Mouse (Mus musculus) heart, adult 11 months (tissue): ENCODE measurements around the gene Cdk19.

Experiments used
- DNase-seq: peaks from one replicate; pipeline ENCODE4 v3.0.0; 2022

The Cdk19 gene

GRCm38 (mm10) chr10:40349631-40350177 is 10.3 kb downstream of the Cdk19 start:
- DNase-seq, result peak; percentile 99

DNA sequence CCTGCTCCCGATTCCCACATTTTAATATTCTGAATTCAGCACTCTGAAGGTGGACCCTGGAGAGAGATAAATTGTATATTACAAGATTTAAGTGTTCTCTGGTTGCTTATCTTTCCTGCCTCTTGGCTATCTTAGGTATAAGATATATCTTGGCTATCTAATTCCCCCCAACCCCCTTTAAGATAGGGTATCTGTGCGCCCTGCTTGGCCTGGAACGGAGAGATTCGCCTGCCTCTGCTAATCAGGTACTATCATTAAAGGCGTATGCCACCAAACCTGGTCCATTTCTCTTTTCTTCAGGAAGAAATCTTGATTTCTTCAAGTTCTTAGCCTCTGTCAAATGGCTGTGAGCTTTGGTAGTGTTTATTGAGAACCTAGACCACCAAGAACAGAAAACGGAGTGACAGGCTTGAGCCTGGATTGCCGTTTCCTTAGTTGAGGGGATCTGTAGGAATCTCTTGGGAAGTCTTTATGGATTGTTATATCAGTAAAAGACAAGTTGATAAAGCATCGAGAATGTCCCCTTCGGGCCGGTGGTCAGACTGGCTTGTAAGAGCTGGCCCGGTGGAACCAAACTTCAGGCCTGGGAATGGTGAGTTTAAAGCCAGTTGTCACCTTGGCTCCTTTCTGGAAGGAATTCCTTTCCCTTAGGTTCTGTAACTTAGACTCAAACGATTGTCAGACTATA is 11.0 kb downstream of the Cdk19 start:
- peak; percentile 82 for DNase-seq

DNA sequence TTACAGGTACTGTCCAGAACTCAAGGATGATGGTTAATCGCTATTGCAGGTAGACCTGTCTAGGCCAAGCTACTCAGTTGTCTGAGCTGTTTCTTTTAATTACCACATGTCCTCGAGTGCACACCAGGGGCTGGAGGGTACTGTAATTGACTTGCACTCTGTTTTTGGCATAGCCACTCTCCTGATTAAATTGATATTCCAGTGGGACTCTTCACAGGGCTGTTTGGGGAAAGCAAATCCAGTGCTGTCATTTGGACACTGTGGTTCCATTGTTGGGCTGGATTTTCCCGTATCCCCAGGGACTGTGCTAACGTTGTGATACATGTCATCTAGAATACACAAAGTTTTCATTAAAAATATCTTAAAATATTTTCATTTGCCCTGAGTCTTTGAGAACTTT is 11.8 kb downstream of the Cdk19 start:
- DNase-seq, result peak; percentile 85

- peak; percentile 79 for DNase-seq
Observed at GRCm38 (mm10) chr10:40354081-40354480, 14.7 kb downstream of the Cdk19 start.

- DNase-seq, result peak; percentile 81
Observed at GRCm38 (mm10) chr10:40354556-40354955, 15.2 kb downstream of the Cdk19 start.

DNA sequence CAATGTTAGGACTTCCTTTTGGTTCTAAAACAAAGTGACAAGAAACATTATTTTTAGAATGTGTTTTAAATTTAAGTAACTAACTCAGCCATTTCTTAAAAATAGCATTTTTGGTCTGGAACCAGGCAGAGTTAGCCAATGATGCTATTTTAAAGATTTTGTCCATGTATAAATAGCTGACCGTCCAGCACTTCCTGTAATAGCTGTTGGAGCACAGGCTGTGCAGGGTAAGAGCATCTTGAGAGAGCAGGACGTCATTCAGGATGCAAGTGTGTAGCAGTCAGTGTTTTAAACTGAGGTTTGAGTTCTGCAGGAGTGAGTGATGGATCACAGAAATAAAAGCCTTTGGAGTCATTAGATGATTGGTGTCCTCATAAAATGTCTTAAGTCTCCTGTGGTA is 18.8 kb downstream of the Cdk19 start:
- DNase-seq, result peak; percentile 90

- DNase-seq, result peak; percentile 68
Observed at GRCm38 (mm10) chr10:40359131-40359530, 19.8 kb downstream of the Cdk19 start.

DNA sequence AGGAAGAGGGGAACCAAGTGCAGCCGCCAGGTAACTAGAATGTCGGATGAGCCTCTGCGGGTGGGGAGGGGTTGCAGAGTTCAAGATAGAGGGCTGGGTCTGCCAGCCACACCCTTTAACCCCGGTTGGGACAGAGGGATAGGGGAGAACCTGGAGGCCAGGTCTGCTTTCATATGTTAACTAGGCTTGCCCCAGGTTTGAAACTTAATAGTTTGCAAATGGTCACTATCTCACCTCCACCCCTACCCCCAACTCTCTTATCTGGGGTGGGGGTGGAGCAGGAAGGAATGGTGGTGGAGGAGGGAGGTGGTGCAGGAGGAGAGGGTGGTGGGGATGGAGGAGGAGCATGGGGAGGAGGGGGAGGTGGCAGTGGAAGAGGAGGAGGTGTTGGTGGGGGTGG is 23.6 kb downstream of the Cdk19 start:
- peak; percentile 66 for DNase-seq

DNA sequence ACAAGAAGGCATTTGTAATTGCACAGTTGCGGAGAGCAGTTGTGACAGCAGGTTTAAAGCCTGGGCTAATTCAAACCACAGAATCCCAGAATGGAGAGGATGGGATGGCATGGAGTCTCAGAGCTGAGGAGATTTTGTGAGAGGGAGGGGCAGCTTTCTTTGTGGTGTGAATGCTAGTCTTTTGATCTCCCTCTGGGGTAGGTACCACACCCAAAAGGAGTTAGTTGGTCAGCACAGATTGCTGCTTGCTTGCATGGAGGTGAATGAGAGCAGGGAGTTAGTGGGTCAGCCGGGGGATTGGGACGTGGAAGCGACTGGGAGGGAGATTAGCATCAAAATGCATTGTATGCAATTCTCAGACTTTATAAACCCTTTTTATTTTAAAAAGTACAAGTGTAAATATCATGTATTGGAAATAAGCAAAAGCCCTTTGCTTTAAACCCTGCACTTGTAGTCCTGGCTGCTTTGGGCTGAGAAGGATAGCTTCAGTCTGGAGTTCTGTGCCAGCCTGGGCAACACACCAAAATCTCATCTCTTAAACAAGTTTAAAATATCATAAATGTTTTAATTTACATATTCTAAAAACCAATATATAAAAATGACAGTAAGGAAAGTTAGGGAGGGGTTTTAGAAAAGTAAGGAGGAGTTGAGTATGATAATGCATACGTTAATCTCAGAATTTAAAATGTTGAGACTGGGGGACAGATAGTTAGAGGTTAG is 25.4 kb downstream of the Cdk19 start:
- peak; percentile 71 for DNase-seq

DNA sequence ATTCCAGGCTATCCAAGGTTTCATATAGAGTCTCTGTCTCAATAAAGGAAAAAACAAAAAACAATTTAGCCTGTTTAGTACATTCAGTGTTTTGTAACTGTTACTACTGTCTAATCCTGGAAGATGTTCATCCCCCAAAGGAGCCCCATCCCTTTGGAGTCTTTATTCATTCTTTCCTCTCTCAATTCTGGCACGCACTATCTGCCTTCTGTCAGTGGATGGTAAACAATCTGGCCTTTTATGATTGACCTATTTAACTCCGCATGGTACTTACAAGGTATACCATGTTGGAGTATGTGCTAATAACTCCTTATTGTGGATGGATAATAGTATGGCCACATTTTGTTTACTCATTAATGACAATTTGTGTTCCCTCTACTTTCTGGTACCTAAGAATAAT is 26.6 kb downstream of the Cdk19 start:
- peak; percentile 36 for DNase-seq

DNA sequence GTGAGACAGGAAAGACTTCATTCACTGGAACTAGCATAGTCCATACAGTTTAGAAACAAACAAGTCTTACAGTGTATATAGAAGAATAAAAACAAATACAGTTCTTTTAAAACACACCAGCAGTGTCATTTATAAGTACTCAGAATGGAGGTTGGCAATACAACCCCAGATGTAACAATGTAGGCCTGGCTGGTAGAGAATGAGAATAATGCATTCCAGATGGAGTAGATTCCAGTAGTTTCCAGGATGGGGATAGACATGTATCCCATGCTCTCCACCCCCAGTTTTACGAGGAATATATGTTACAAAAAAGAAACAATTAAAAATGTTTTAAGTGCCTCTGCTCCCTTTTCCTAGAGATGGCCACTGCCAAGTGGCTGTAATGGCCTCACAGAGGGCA is 29.2 kb downstream of the Cdk19 start:
- DNase-seq, result no peak

- peak; percentile 62 for DNase-seq
Observed at GRCm38 (mm10) chr10:40370156-40370555, 30.8 kb downstream of the Cdk19 start.

GRCm38 (mm10) chr10:40371184-40371913 is 32.0 kb downstream of the Cdk19 start:
- peak; percentile 17 for DNase-seq

DNA sequence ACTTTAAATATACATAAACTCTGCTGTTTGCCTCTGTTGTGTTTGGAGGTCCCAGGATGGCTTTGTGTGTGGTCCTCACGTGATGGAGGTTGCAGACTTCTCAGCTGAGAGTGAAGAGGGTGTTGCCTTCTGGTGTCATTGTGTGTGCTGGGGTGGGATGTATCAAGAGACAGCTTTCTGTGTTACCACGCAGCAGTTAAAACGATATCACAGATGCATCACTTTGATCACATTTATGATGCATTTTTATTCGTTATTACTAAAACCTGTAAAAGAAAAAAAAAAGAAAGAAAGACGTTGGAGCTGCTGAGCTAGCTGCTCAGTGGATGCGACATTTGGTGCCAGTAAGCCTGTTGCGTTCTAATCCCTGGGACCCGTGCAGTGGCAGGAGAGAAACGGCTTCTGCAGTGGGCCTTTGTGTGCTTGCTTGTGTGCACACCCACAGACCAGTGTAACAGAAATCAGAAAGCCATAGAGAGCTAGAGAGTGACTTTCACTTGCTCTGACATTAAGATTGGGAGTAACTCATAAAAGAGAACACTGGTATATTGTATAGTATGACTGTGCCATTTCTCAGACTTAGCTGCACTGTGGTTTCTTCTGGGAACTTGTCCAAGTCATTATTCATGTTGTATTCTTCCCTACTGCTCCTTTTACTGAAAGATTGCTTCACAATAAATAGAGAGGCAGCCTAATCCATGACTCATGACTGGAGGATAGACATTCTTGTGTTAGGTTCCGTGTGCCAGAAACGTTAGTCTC is 32.7 kb downstream of the Cdk19 start:
- peak; percentile 80 for DNase-seq

GRCm38 (mm10) chr10:40373749-40374148 is 34.4 kb downstream of the Cdk19 start:
- no peak for DNase-seq

- DNase-seq, result peak; percentile 51
Observed at GRCm38 (mm10) chr10:40374828-40375227, 35.5 kb downstream of the Cdk19 start.

GRCm38 (mm10) chr10:40376286-40376685 is 36.9 kb downstream of the Cdk19 start:
- DNase-seq, result no peak

- DNase-seq, result no peak
Observed at GRCm38 (mm10) chr10:40378284-40378683, 38.9 kb downstream of the Cdk19 start.

DNA sequence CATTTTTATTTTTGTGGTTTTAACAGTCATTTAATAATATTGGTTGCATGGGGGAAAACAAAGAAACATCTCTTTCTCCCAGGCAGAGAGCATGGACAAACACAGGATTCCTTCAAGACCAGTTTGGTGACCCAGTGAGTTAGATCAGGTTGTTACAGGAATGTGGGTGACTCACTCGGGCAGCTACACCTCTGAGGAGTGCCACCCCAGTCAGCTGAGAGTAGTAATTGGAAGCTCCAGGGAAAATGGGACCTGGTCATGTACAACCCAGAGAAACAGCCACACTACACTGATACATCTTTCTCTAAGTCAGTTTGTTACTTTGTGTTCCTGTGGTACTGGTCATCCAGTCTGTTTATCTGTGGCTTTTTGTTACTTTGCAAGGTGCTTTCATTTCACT is 40.3 kb downstream of the Cdk19 start:
- peak; percentile 76 for DNase-seq

DNA sequence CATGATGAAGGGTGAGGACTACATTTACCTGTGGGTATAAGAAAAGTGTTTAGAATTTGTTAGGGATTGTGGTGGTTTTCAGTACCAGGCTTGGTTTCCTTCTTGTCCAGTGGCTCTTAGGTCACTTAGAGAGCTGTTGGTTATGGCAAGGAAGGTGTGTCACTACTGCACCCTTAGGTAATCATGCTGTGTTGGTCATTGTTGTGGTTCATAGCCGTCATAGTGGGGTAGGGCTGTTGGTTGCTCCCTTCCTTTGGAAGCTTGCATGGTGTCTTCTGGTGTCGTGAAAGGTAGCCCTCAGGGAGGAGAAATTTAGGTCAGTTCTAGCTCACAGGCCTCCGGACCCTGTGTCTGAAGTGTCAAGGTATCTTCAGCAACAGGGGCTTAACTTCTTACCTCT is 46.0 kb downstream of the Cdk19 start:
- DNase-seq, result no peak

DNA sequence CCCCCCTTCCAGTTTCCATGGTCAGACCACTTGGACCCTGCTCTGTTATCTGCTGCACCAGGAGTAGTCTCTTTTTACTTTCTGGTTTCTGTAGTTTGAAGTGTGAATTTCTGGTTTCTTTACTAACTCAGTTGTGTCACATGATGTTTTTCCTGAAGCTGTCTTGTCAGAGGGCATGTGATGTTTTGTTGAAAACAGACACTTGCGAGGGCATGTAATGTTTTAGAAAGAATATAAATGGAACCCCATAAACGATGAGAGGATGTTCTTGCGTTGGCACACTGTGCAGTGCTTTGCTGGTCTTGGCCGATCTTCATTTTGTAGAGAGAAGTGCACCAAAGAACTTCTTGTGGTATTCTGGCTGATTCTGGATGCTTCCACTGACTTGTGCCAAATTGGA is 46.8 kb downstream of the Cdk19 start:
- DNase-seq, result peak; percentile 85

GRCm38 (mm10) chr10:40393447-40394143 is 54.2 kb downstream of the Cdk19 start:
- DNase-seq, result peak; percentile 41
